Mouse (Mus musculus): Measurements from ENCODE around the gene Erbb4. TPM values are rescaled to one million over a fixed set of nuclear protein-coding genes. Genes with fewer than 3 reads are reported as not detected.

Gene Erbb4
- total and polyA plus RNA-seq, 2 experiments: 0.50 to 2.9 TPM

GRCm38 (mm10) chr1:69023157-69023925 lies 84.5 kb downstream of the Erbb4 start:
- no peaks in the 10 kb centered on the region for H3K27me3 ChIP-seq (ENCODE audit: control insufficient read depth, insufficient read depth, low read length)
- no peak overlapping the region for H3K9ac ChIP-seq (ENCODE audit: low read depth, low read length)
- no peaks in the 10 kb centered on the region for H3K79me2 ChIP-seq (ENCODE audit: control insufficient read depth, insufficient read depth, low read length)
- no peak overlapping the region for H3K27ac ChIP-seq (replicated peaks; ENCODE audit: insufficient read depth, low read depth, low read length)
- TF ChIP-seq CTCF (IDR thresholded peaks at IDR 0.05; ENCODE audit: low read depth, low read length): no peak
- TF ChIP-seq POLR2A (IDR thresholded peaks at IDR 0.05; ENCODE audit: extremely low read depth, insufficient read depth, low read length): no peak
- no peak overlapping the region for H3K4me3 ChIP-seq (ENCODE audit: insufficient read depth, low read depth, low read length)
- no peaks in the 10 kb centered on the region; the same call in 1 of the 2 replicates for H3K4me1 ChIP-seq (ENCODE audit: control insufficient read depth, insufficient read depth, low read length)
- no peak for DNase-seq (ENCODE audit: extremely low read depth, low read depth, low spot score)
- WGBS: 87% methylated on average over 4 of the region's 4 CpGs
- H3K36me3 ChIP-seq (ENCODE audit: control insufficient read depth, insufficient read depth, low read length): no peaks in the 10 kb centered on the region

- Histone ChIP-seq H3K27me3 (ENCODE audit: control insufficient read depth, insufficient read depth, low read length) (no peaks in the 10 kb centered on the region), H3K9ac (ENCODE audit: low read depth, low read length) (no peak overlapping the region), H3K36me3 (ENCODE audit: control insufficient read depth, insufficient read depth, low read length) (no peaks in the 10 kb centered on the region), H3K4me1 (ENCODE audit: control insufficient read depth, insufficient read depth, low read length) (no peaks in the 10 kb centered on the region), H3K27ac (replicated peaks; ENCODE audit: insufficient read depth, low read depth, low read length) (no peak overlapping the region), H3K79me2 (ENCODE audit: control insufficient read depth, insufficient read depth, low read length) (no peaks in the 10 kb centered on the region), H3K4me3 (ENCODE audit: insufficient read depth, low read depth, low read length) (no peak overlapping the region)
- TF ChIP-seq POLR2A (IDR thresholded peaks at IDR 0.05; ENCODE audit: extremely low read depth, insufficient read depth, low read length) (no peak), CTCF (IDR thresholded peaks at IDR 0.05; ENCODE audit: low read depth, low read length) (no peak)
- no peak for DNase-seq (ENCODE audit: extremely low read depth, low read depth, low spot score)
- 84% methylated on average over 5 of the region's 5 CpGs for WGBS
These were observed 97.9 kb downstream of the Erbb4 start for GRCm38 (mm10) chr1:69009800-69010505.

GRCm38 (mm10) chr1:69001371-69001770 lies 106.5 kb downstream of the Erbb4 start:
- TF ChIP-seq CTCF (IDR thresholded peaks at IDR 0.05; ENCODE audit: low read depth, low read length): no peak
- no peak for TF ChIP-seq POLR2A (IDR thresholded peaks at IDR 0.05; ENCODE audit: extremely low read depth, insufficient read depth, low read length)
- no peak overlapping the region for H3K9ac ChIP-seq (ENCODE audit: low read depth, low read length)
- H3K79me2 ChIP-seq (ENCODE audit: control insufficient read depth, insufficient read depth, low read length): no peaks in the 10 kb centered on the region
- H3K36me3 ChIP-seq (ENCODE audit: control insufficient read depth, insufficient read depth, low read length): no peaks in the 10 kb centered on the region
- DNase-seq (ENCODE audit: extremely low read depth, low read depth, low spot score): peak; percentile 12
- WGBS: 39% methylated on average over 3 of the region's 3 CpGs
- no peak overlapping the region for H3K4me3 ChIP-seq (ENCODE audit: insufficient read depth, low read depth, low read length)
- H3K27me3 ChIP-seq (ENCODE audit: control insufficient read depth, insufficient read depth, low read length): no peaks in the 10 kb centered on the region
- no peaks in the 10 kb centered on the region for H3K4me1 ChIP-seq (ENCODE audit: control insufficient read depth, insufficient read depth, low read length)
- H3K27ac ChIP-seq (replicated peaks; ENCODE audit: insufficient read depth, low read depth, low read length): no peak overlapping the region

- Histone ChIP-seq H3K27me3 (ENCODE audit: control insufficient read depth, insufficient read depth, low read length) (no peaks in the 10 kb centered on the region), H3K4me3 (ENCODE audit: insufficient read depth, low read depth, low read length) (no peak overlapping the region), H3K36me3 (ENCODE audit: control insufficient read depth, insufficient read depth, low read length) (no peaks in the 10 kb centered on the region), H3K27ac (replicated peaks; ENCODE audit: insufficient read depth, low read depth, low read length) (no peak overlapping the region; the same call in 1 of the 2 replicates), H3K4me1 (ENCODE audit: control insufficient read depth, insufficient read depth, low read length) (peaks cover 8% of the 10 kb centered on the region; the same call in 1 of the 2 replicates), H3K9ac (ENCODE audit: low read depth, low read length) (no peak overlapping the region), H3K79me2 (ENCODE audit: control insufficient read depth, insufficient read depth, low read length) (no peaks in the 10 kb centered on the region)
- whole genome bisulfite sequencing: 14% methylated on average over 2 of the region's 2 CpGs
- no peak for TF ChIP-seq POLR2A (IDR thresholded peaks at IDR 0.05; ENCODE audit: extremely low read depth, insufficient read depth, low read length)
- TF ChIP-seq CTCF (IDR thresholded peaks at IDR 0.05; ENCODE audit: low read depth, low read length): no peak
- peak; percentile 86 for DNase-seq (ENCODE audit: extremely low read depth, low read depth, low spot score)
These were observed 128.6 kb downstream of the Erbb4 start for GRCm38 (mm10) chr1:68979251-68979650.

- H3K4me3 ChIP-seq (ENCODE audit: insufficient read depth, low read depth, low read length): no peak overlapping the region; the same call in 1 of the 2 replicates
- peaks cover 8% of the 10 kb centered on the region; the same call in 1 of the 2 replicates for H3K4me1 ChIP-seq (ENCODE audit: control insufficient read depth, insufficient read depth, low read length)
- H3K9ac ChIP-seq (ENCODE audit: low read depth, low read length): no peak overlapping the region
- no peaks in the 10 kb centered on the region for H3K79me2 ChIP-seq (ENCODE audit: control insufficient read depth, insufficient read depth, low read length)
- H3K27ac ChIP-seq (replicated peaks; ENCODE audit: insufficient read depth, low read depth, low read length): peak overlapping the region; percentile 93
- no peaks in the 10 kb centered on the region for H3K27me3 ChIP-seq (ENCODE audit: control insufficient read depth, insufficient read depth, low read length)
- peak; percentile 92 for DNase-seq (ENCODE audit: extremely low read depth, low read depth, low spot score)
- 15% methylated on average over 3 of the region's 3 CpGs for WGBS
- TF ChIP-seq POLR2A (IDR thresholded peaks at IDR 0.05; ENCODE audit: extremely low read depth, insufficient read depth, low read length) (no peak), CTCF (IDR thresholded peaks at IDR 0.05; ENCODE audit: low read depth, low read length) (no peak)
- no peaks in the 10 kb centered on the region for H3K36me3 ChIP-seq (ENCODE audit: control insufficient read depth, insufficient read depth, low read length)
These were observed 129.3 kb downstream of the Erbb4 start for GRCm38 (mm10) chr1:68978571-68978970.

Measured in liver, adult 2 months (tissue).